Mouse (Mus musculus): ENCODE results near the gene Olfr1259. TPM values are rescaled to one million over a fixed set of nuclear protein-coding genes. Genes with fewer than 3 reads are reported as not detected.
"Not testable (repeated sequence)": the region's sequence is repeated elsewhere in the genome, so short reads cannot be mapped to it uniquely, and the experiment has no call there.

The Olfr1259 gene
- polyA plus RNA-seq (2017; shearing (Covaris generic)): not detected

- no peak for ATAC-seq
These were observed at the start of gene Olfr1259 for GRCm38 (mm10) chr2:89948564-89948963. TSS of gene Olfr1259 (minus strand) at chr2:89948664.

DNA sequence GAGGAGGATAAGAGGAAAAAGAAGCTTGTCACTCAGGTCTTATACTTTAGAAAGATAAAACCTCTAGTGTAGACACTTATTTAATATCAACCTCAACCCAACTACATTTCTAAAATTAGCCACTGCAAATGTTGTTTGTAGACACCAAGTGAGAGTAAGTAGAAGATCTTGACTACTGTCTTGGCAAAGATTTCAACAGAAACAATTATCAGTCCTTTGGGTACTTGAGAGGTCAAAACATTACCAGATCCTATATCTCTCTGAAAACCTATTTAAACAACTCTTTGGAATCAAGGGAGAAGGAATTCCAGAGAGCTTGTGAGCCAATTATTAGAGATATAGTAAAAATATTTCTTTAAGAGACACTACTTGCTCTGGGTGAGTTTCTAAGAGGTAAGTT is 42.5 kb upstream of the Olfr1259 start, which contains the start of gene Olfr1261:
Olfr1261 (plus strand) TSS at position 301 of the 400 bp plus-strand sequence.
- ATAC-seq: no peak

GRCm38 (mm10) chr2:89977709-89978108 is 29.2 kb upstream of the Olfr1259 start:
- ATAC-seq: no peak

DNA sequence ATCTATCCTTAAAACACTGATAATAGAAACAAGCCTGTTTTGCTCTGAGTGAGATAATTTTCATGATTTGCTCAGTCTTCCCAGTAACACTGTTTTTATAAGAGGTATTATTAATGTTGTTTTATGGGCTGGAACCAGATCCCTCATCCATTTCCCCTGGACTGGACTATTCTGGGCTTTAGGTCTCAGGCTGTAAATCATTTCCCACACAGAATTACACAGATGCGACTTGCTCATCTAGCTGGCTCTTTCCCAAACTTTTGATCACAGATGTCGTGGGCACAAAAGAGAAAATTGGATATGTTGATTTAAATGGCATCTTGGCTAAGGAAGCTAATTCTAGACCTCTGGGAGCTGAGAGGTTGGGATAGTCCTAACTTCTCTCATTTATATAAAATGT is 25.7 kb upstream of the Olfr1259 start, which contains the start of gene Olfr1260:
Olfr1260 (plus strand) TSS at position 157 of the 400 bp plus-strand sequence.
- no peak for ATAC-seq

- ATAC-seq: no peak
These were observed 21.5 kb downstream of the Olfr1259 start, which contains the start of gene Olfr1258 for GRCm38 (mm10) chr2:89927009-89927408. TSS of gene Olfr1258 (plus strand) at chr2:89927309.

- ATAC-seq: not testable (repeated sequence)
These were observed 35.8 kb downstream of the Olfr1259 start for GRCm38 (mm10) chr2:89912616-89913015.

Other genes with a start within 250 kb of the Olfr1259 start
- not detected for gene Olfr1252, start 223.7 kb downstream of the Olfr1259 start, polyA plus RNA-seq (2017; shearing (Covaris generic))
- not detected for gene Olfr1253, start 191.6 kb downstream of the Olfr1259 start, polyA plus RNA-seq (2017; shearing (Covaris generic))
- gene Olfr1254, start 155.0 kb downstream of the Olfr1259 start, polyA plus RNA-seq (2017; shearing (Covaris generic)): not detected
- not detected for gene Olfr1255, start 136.6 kb downstream of the Olfr1259 start, polyA plus RNA-seq (2017; shearing (Covaris generic))
- not detected for gene Olfr1256, start 107.1 kb downstream of the Olfr1259 start, polyA plus RNA-seq (2017; shearing (Covaris generic))
- gene Olfr48, start 100.5 kb downstream of the Olfr1259 start, polyA plus RNA-seq (2017; shearing (Covaris generic)): not detected
- gene Olfr1257, start 70.2 kb downstream of the Olfr1259 start, polyA plus RNA-seq (2017; shearing (Covaris generic)): not detected
- gene Olfr1258, start 21.4 kb downstream of the Olfr1259 start, polyA plus RNA-seq (2017; shearing (Covaris generic)): not detected
- gene Olfr1260, start 25.7 kb upstream of the Olfr1259 start, polyA plus RNA-seq (2017; shearing (Covaris generic)): not detected
- gene Olfr1261, start 42.6 kb upstream of the Olfr1259 start, polyA plus RNA-seq (2017; shearing (Covaris generic)): not detected
- gene Olfr1262, start 51.5 kb upstream of the Olfr1259 start, polyA plus RNA-seq (2017; shearing (Covaris generic)): not detected
- gene Olfr1263, start 63.5 kb upstream of the Olfr1259 start, polyA plus RNA-seq (2017; shearing (Covaris generic)): not detected
- under 1 TPM in 1 of 2 experiments, not detected in 1; 0.08 TPM for gene Olfr1264, start 76.9 kb upstream of the Olfr1259 start, polyA plus RNA-seq (2017; shearing (Covaris generic))
- gene Olfr1265, start 86.7 kb upstream of the Olfr1259 start, polyA plus RNA-seq (2017; shearing (Covaris generic)): not detected
- not detected for gene Olfr140, start 114.9 kb upstream of the Olfr1259 start, polyA plus RNA-seq (2017; shearing (Covaris generic))
- under 1 TPM in 1 of 2 experiments, not detected in 1; 0.12 TPM for gene Olfr1269, start 172.7 kb upstream of the Olfr1259 start, polyA plus RNA-seq (2017; shearing (Covaris generic))
- not detected for gene Olfr32, start 193.6 kb upstream of the Olfr1259 start, polyA plus RNA-seq (2017; shearing (Covaris generic))
- gene Olfr1270, start 204.4 kb upstream of the Olfr1259 start, polyA plus RNA-seq (2017; shearing (Covaris generic)): not detected

Measured in activated CD4-positive, CD25-positive, alpha-beta regulatory T cell, adult 4 months (primary cell).